Mouse (Mus musculus) midbrain, embryonic 13.5 days (tissue): ENCODE measurements around the gene Cxcl1. TPM values are rescaled to one million over a fixed set of nuclear protein-coding genes. Genes with fewer than 3 reads are reported as not detected.
A peak's percentile ranks its signal among the peaks of the same experiment; 100 is the strongest.

Experiments
- ATAC-seq: fragments of 200-750 bp; cut with Nextera tagmentation; 2 replicates; pipeline ENCODE4 v1.8.0; 2017; ENCODE audit warnings: mild to moderate bottlenecking, moderate TSS enrichment, moderate library complexity
- H3K27ac ChIP-seq: fragments of 300-500 bp; sonication (generic); 2 replicates; pipeline ENCODE4 v1.5.1; 2015; ENCODE audit warnings: inconsistent platforms, mild to moderate bottlenecking, moderate library complexity
- H3K27me3 ChIP-seq: fragments of 300-500 bp; sonication (generic); 2 replicates; pipeline ENCODE4 v1.6.1; 2015; ENCODE audit warnings: mild to moderate bottlenecking, inconsistent platforms
- H3K36me3 ChIP-seq: fragments of 300-500 bp; sonication (generic); 2 replicates; pipeline ENCODE4 v1.6.1; 2015; ENCODE audit warnings: mild to moderate bottlenecking, inconsistent platforms
- H3K4me1 ChIP-seq: fragments of 300-500 bp; sonication (generic); replicated peaks from 2 replicates; pipeline ENCODE4 v1.6.1; 2015; ENCODE audit warnings: inconsistent platforms
- H3K4me2 ChIP-seq: fragments of 300-500 bp; sonication (generic); replicated peaks from 2 replicates; pipeline ENCODE4 v1.6.1; 2015; ENCODE audit warnings: moderate library complexity, mild to moderate bottlenecking, inconsistent platforms
- H3K4me3 ChIP-seq: fragments of 300-500 bp; sonication (generic); replicated peaks from 2 replicates; pipeline ENCODE4 v1.5.1; 2015; ENCODE audit warnings: mild to moderate bottlenecking, inconsistent platforms
- H3K9ac ChIP-seq: fragments of 300-500 bp; sonication (generic); replicated peaks from 2 replicates; pipeline ENCODE4 v1.6.1; 2015; ENCODE audit warnings: mild to moderate bottlenecking, inconsistent platforms
- H3K9me3 ChIP-seq: fragments of 300-500 bp; sonication (generic); 2 replicates; pipeline ENCODE4 v1.6.1; 2016; ENCODE audit warnings: mild to moderate bottlenecking, inconsistent platforms
- WGBS: fragments of 180-500 bp; shearing (Covaris S2); methylation state at CpG from one replicate; pipeline ENCODE4 v1.1.7; 2015; 5-methylcytosine and 5-hydroxymethylcytosine counted together
- polyA plus RNA-seq: library from polyadenylated mRNA; unstranded; fragments of >200 nt; fragmentation: Nextera tagmentation; extraction: Ambion mirVana; gene quantifications from 2 replicates; pipeline ENCODE4 v1.2.1, GENCODE M21; 2015

Cxcl1 gene
- polyA plus RNA-seq, 1 experiment from 2014 or later, result not detected

DNA sequence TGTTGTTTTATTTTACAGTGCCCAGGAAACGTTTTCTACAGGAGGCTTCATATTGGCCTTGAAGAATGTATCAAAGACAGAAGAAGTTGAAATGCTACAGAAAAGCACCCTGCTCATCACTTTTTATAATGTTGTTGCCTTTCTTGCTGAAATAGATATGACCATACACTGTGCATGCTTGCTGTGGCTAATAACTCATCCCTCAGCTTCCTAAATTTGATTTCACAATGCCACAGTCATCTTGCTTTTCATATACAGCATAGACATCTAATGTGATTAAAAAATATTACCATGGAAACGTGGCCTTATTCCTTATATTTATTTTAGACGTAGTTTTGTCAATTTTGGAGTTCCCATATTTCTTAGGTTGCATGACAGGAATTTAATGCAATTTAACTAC is 6.4 kb downstream of the Cxcl1 start:
- ATAC-seq, result no peak
- WGBS, result 79% methylated on average over 3 of the region's 3 CpGs
- H3K9ac ChIP-seq, result no peak overlapping the region
- H3K4me2 ChIP-seq, result no peak overlapping the region
- no peaks in the 10 kb centered on the region for H3K9me3 ChIP-seq
- H3K27me3 ChIP-seq, result no peaks in the 10 kb centered on the region
- no peak overlapping the region for H3K4me3 ChIP-seq
- no peaks in the 10 kb centered on the region for H3K4me1 ChIP-seq
- no peak overlapping the region for H3K27ac ChIP-seq
- H3K36me3 ChIP-seq, result no peaks in the 10 kb centered on the region

DNA sequence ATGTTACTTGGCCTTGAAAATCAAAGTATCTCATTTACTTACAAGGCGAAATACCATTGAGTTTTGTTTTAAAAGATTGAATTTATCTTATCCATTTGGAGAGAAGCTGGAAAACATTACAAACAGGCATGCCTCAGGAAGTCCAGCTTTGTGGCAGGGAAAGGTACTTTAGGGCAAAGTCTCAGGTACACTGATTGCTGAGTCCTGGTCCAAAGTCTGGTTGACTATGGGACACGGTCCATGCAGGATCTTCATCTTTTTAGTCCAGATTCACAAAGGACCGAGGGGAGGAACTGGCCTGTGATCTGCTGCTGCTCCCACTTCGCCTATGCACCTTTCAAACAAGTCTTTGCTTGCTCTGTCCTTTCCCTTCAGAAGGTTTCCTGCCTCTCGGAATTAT is 8.3 kb downstream of the Cxcl1 start:
- WGBS, result 84% methylated on average over 5 of the region's 5 CpGs
- H3K27me3 ChIP-seq, result peaks cover 8% of the 10 kb centered on the region
- no peak overlapping the region for H3K27ac ChIP-seq
- no peak overlapping the region for H3K4me2 ChIP-seq
- no peak for ATAC-seq
- H3K4me1 ChIP-seq, result peaks cover 11% of the 10 kb centered on the region
- no peaks in the 10 kb centered on the region for H3K36me3 ChIP-seq
- no peaks in the 10 kb centered on the region for H3K9me3 ChIP-seq
- H3K4me3 ChIP-seq, result no peak overlapping the region
- no peak overlapping the region for H3K9ac ChIP-seq

DNA sequence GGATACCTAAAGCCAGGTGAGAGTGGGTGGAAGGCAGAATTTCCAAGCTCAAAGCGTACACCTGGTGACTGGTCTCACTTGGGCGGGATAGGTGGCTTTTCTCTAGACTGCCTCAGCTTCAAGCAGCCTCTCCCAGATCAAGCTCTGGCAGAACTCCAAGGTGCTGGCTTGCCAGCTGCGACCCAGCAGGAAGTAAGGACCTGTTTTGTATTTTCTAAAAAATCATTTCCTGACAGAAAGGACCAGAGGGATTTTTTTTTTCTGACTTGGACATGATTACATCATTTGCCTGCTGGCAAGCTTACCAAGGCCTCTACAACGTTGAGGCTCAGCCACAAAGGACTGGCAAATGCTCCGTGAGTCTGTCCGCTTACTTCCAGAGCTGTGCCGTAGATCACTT is 9.1 kb downstream of the Cxcl1 start:
- Histone ChIP-seq H3K27me3 (peaks cover 16% of the 10 kb centered on the region), H3K27ac (no peak overlapping the region), H3K4me3 (no peak overlapping the region), H3K36me3 (no peaks in the 10 kb centered on the region), H3K9me3 (no peaks in the 10 kb centered on the region), H3K4me1 (peaks cover 11% of the 10 kb centered on the region), H3K9ac (no peak overlapping the region), H3K4me2 (no peak overlapping the region)
- no peak for ATAC-seq
- WGBS, result 61% methylated on average over 7 of the region's 7 CpGs

DNA sequence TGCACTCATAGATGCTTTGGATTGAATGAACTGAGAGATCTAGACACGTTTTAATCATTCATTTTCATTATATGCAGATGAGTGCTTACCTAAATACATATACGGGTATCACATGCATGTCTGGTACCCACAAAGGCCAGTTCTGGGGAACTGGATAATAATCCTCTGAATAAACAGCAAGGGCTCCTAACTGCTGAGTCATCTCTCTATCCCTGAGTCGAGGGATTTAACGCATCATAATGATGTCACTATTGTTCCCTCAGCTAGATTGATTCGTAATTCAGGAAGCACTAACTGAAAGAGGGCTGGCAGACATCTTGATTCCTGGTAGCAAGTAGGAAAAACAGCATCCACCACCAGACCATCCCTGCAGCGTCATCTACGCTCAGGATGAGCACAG is 9.6 kb downstream of the Cxcl1 start:
- no peak for ATAC-seq
- Histone ChIP-seq H3K4me1 (peaks cover 11% of the 10 kb centered on the region), H3K27me3 (peaks cover 16% of the 10 kb centered on the region), H3K27ac (no peak overlapping the region), H3K4me2 (no peak overlapping the region), H3K9me3 (no peaks in the 10 kb centered on the region), H3K9ac (no peak overlapping the region), H3K36me3 (no peaks in the 10 kb centered on the region), H3K4me3 (no peak overlapping the region)
- 68% methylated on average over 7 of the region's 7 CpGs for WGBS

DNA sequence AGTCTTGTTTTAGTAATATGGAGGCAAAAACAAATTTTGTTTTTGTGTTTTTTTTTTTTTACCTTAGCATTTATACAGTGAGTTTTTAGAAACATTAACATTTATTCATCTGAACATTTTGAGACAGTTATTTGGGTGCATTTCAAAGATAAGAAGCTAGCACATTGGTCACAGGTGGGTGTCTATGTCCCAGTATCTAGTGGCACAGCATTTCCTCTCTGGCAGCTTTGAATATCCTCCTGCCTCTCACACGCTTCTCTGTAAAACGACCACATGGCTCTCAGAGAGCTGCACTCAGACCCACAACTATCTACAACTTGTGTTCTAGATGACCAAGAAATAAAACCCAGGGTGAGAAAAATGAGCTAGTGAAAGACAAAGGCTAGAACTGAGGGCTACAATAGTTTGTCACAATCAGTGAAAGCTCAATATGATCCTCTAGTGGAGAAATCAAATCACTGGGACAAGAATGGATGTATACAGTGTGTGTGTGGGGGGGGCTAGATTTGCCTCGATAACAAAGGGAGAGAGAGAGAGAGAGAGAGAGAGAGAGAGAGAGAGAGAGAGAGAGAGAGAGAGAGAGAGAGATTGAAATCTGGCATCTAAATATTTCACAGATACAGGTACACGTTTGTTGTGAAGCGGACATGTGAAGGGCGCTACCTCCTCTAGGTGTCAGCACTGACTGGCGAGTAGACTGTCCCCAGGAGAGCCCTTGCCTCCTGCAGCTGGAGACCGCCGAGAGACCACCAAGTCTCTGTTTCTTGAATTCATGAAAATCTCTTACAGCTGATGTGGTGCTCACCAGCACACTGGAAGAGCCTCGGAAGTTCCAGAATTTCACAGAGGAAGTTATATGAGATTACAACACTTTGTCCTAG is 11.6 kb downstream of the Cxcl1 start:
- peaks cover 16% of the 10 kb centered on the region for H3K27me3 ChIP-seq
- H3K9ac ChIP-seq, result no peak overlapping the region
- H3K4me2 ChIP-seq, result peak overlapping the region; percentile 73
- H3K9me3 ChIP-seq, result no peaks in the 10 kb centered on the region
- H3K36me3 ChIP-seq, result no peaks in the 10 kb centered on the region
- ATAC-seq, result peak; percentile 79
- H3K4me1 ChIP-seq, result peaks cover 11% of the 10 kb centered on the region
- peak overlapping the region; percentile 40 for H3K4me3 ChIP-seq
- WGBS, result 11% methylated on average over 10 of the region's 10 CpGs
- H3K27ac ChIP-seq, result no peak overlapping the region

DNA sequence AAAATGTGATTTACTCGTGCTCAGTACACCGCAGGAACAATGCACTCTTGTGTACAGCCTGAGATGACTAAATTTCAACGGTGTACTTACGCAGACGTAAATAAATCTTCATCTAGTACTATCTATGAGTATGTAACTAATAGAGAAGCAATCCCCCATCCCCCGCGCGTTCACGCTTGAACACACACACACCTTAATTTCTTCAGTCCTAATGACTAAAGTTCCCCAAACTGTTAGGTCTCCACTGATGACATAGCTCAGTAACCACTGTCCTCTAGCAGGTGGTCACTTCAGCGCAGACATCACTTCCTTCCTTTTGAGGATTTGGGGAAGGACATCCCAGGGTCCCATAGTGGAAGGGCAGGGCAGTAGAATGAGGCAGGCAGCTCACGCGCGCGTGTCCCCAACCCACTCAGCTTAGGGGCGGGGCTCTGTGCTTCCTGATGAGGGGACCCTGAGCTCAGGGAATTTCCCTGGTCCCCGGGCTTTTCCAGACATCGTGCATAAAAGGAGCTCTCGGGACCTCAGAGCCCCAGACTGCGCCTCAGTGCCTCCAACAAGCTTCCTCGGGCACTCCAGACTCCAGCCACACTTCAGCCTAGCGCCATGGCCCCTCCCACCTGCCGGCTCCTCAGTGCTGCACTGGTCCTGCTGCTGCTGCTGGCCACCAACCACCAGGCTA is 12.4 kb downstream of the Cxcl1 start, which contains the start of gene Cxcl2:
Cxcl2 (plus strand) TSS at position 533 of the 682 bp plus-strand sequence.
- WGBS, result 6% methylated on average over 22 of the region's 22 CpGs
- H3K9ac ChIP-seq, result no peak within 1 kb of the TSS; the same call in 1 of the 2 replicates

DNA sequence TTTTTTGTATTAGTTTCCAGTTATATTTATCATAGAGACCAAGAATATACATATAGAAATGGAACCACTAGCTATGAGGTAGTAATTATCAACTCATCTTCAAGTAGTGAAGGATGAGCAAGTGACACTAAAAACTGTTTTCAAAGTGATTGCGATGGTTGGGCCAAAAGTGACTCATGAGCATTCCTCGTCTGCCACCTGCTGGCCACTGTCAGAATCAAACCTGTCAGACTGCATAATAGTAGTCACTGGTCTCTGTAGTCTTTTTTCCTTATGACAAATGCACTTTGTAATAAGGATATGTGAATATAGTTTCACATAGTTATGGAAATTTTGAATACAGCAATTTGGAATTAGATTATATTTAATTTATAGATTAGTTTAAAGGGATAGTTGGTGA is 17.9 kb downstream of the Cxcl1 start:
- Histone ChIP-seq H3K27ac (no peak overlapping the region), H3K4me2 (no peak overlapping the region), H3K9ac (no peak overlapping the region), H3K36me3 (no peaks in the 10 kb centered on the region), H3K9me3 (no peaks in the 10 kb centered on the region), H3K4me1 (no peaks in the 10 kb centered on the region), H3K27me3 (peaks cover 11% of the 10 kb centered on the region), H3K4me3 (no peak overlapping the region)
- WGBS, result 4% methylated on average over 2 of the region's 2 CpGs
- peak; percentile 75 for ATAC-seq

More for the DNA sequence above, 12.4 kb downstream of the Cxcl1 start, which contains the start of gene Cxcl2:
- H3K36me3 ChIP-seq, result no peaks in the 10 kb centered on the region
- ATAC-seq, result peak; percentile 80
- peak within 1 kb of the TSS; percentile 73 for H3K4me2 ChIP-seq
- H3K9me3 ChIP-seq, result no peaks in the 10 kb centered on the region
- H3K4me1 ChIP-seq, result peaks cover 11% of the 10 kb centered on the region
- peak within 1 kb of the TSS; percentile 40 for H3K4me3 ChIP-seq
- H3K27me3 ChIP-seq, result peaks cover 16% of the 10 kb centered on the region
- H3K27ac ChIP-seq, result no peak within 1 kb of the TSS

DNA sequence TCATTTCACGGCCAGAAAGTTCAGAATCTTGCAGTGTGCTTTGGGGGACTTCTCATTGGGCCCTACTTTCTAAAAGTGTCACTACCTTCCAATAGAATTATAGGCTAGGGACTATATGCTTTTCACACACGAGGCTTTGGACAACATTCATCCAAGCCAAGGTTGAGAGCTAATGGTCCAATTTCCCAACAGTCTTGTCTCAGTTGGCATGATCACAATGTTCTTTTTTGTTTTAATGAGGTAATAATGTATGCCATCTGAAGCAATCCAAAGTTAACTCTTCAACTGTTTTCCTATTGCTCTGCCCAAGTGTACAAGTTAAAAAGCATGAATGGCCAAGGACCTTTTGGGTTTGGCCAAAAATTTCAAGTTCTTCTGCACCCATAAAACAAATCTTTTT is 28.5 kb downstream of the Cxcl1 start:
- Histone ChIP-seq H3K4me2 (no peak overlapping the region), H3K27me3 (no peaks in the 10 kb centered on the region), H3K36me3 (no peaks in the 10 kb centered on the region), H3K9me3 (no peaks in the 10 kb centered on the region), H3K27ac (no peak overlapping the region), H3K4me3 (no peak overlapping the region), H3K9ac (no peak overlapping the region), H3K4me1 (no peaks in the 10 kb centered on the region)
- 78% methylated on average over 2 of the region's 2 CpGs for WGBS
- no peak for ATAC-seq

DNA sequence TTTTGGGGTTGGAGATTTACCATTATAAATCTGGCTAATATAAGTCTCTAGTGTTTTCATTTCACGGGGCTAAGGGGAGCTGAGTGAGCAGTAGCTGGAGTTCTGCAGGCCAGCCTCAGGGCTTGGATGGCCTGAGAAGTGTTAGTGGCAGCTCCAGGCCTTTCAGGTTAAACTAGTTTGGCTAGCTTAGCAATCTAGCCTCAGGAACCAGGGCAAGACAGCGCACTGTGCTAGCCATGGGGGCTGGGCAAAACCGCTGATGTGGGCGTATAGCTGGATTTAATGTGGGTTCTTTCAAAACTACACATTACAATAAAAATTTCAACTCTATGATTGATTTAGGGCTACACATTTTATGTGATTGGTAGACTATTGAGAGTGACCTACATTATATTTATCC is 31.9 kb downstream of the Cxcl1 start:
- Histone ChIP-seq H3K4me3 (no peak overlapping the region), H3K36me3 (no peaks in the 10 kb centered on the region), H3K4me2 (no peak overlapping the region), H3K9ac (no peak overlapping the region), H3K4me1 (no peaks in the 10 kb centered on the region), H3K9me3 (no peaks in the 10 kb centered on the region), H3K27ac (no peak overlapping the region), H3K27me3 (no peaks in the 10 kb centered on the region)
- ATAC-seq, result no peak
- 91% methylated on average over 4 of the region's 4 CpGs for WGBS

DNA sequence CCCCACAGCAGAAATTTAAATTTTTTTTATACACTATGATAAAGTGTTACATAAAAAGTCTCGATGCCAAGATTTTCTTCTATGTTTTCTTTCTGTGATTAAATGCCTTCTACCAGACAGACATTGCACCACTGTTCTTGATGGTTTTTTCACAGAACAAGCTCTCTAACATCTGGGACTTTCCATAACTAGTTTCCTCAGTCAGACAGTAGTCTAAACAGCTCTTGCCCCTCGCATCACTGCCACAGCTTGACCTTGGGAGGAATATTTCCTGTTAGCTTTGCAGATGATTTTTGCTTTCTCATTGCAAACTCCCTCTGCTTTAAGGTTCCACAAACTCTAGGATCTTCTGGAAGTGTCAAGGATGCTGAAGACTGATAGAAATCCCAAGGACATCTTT is 39.5 kb downstream of the Cxcl1 start:
- Histone ChIP-seq H3K4me3 (peak overlapping the region; percentile 78), H3K27ac (peak overlapping the region; percentile 99), H3K4me2 (peak overlapping the region; percentile 59), H3K36me3 (peaks cover 11% of the 10 kb centered on the region), H3K9ac (peak overlapping the region; percentile 97), H3K9me3 (no peaks in the 10 kb centered on the region), H3K4me1 (peaks cover 18% of the 10 kb centered on the region), H3K27me3 (no peaks in the 10 kb centered on the region)
- ATAC-seq, result peak; percentile 7; the same call in 1 of the 2 replicates
- 60% methylated on average over 2 of the region's 2 CpGs for WGBS

DNA sequence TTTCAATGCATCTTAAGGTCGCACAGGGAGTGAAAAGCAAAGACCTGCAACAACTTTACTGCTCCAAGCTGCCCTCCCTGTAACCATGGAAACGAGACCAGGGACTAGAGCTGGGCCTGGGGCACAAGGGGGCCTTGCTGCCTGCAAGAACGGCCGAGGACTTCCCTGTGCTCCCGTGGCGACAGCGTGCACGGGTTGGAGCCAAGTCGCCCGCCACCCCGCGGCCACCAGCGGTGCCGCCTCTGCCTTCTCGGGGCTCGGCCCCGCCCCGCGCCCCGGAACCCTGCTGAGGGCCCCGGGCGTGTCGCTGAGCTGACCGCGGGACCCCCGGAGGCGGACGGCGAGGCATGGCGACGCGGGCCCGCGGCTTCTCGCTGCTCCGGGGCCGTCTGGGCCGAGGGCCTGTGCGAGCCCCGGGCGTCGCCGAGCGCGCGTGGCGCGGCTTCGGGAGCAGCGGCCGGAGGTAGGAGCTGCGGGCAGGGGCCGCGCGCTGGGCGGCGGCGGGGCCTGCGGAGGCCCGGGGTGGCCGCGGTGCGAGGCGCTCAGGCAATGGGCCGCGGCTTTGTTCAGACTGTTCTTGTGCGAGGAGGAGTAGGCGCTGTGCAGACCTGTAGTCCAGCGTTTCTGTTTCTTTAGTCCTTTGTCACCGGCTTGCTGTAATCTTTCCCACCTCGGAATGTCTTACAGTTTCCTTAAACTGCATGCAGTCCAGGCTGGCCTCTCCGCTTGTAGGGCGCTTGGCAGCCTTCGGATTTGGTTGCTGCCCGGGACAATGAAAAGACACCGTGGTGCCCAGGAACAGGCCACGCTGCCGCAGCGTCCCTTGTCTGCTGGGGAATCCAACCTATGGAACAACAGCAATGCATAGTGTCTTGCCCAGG is 40.2 kb downstream of the Cxcl1 start, which contains the start of gene Mthfd2l:
Mthfd2l (plus strand) TSS at position 147 of the 881 bp plus-strand sequence.
- peak; percentile 99 for ATAC-seq
- H3K9me3 ChIP-seq, result no peaks in the 10 kb centered on the region
- under 1% methylated on average over 64 of the region's 79 CpGs for WGBS

More for the DNA sequence above, 40.2 kb downstream of the Cxcl1 start, which contains the start of gene Mthfd2l:
- Histone ChIP-seq H3K4me1 (peaks cover 18% of the 10 kb centered on the region), H3K4me2 (peak within 1 kb of the TSS; percentile 59), H3K9ac (peak within 1 kb of the TSS; percentile 97), H3K27me3 (no peaks in the 10 kb centered on the region), H3K36me3 (peaks cover 11% of the 10 kb centered on the region), H3K27ac (peak within 1 kb of the TSS; percentile 99), H3K4me3 (peak within 1 kb of the TSS; percentile 78)
